Mouse (Mus musculus) hindbrain, embryonic 15.5 days (tissue): ENCODE results near the gene Hoxc5. TPM values are rescaled to one million over a fixed set of nuclear protein-coding genes. Genes with fewer than 3 reads are reported as not detected.

Experiments
- ATAC-seq: fragments of 200-750 bp; cut with Nextera tagmentation; 2 replicates; pipeline ENCODE4 v1.8.0; 2017; ENCODE audit warnings: low read depth, moderate number of reproducible peaks, moderate TSS enrichment; ENCODE audit not compliant: low FRiP score
- H3K27ac ChIP-seq: fragments of 300-500 bp; sonication (generic); replicated peaks from 2 replicates; pipeline ENCODE4 v1.5.1; 2015; ENCODE audit warnings: mild to moderate bottlenecking, inconsistent platforms
- H3K27me3 ChIP-seq: fragments of 300-500 bp; sonication (generic); 2 replicates; pipeline ENCODE4 v1.6.1; 2015; ENCODE audit warnings: control low read depth, inconsistent platforms
- H3K36me3 ChIP-seq: fragments of 300-500 bp; sonication (generic); 2 replicates; pipeline ENCODE4 v1.6.1; 2015; ENCODE audit warnings: control low read depth, inconsistent platforms
- H3K4me1 ChIP-seq: fragments of 300-500 bp; sonication (generic); replicated peaks from 2 replicates; pipeline ENCODE4 v1.6.1; 2015; ENCODE audit warnings: control low read depth, inconsistent platforms
- H3K4me2 ChIP-seq: fragments of 300-500 bp; sonication (generic); 2 replicates; pipeline ENCODE4 v1.6.1; 2015; ENCODE audit warnings: moderate library complexity, mild to moderate bottlenecking, inconsistent platforms
- H3K4me3 ChIP-seq: fragments of 300-500 bp; sonication (generic); 2 replicates; pipeline ENCODE4 v1.5.1; 2015; ENCODE audit warnings: mild to moderate bottlenecking, inconsistent platforms
- H3K9ac ChIP-seq: fragments of 300-500 bp; sonication (generic); 2 replicates; pipeline ENCODE4 v1.6.1; 2015; ENCODE audit warnings: inconsistent platforms
- H3K9me3 ChIP-seq: fragments of 300-500 bp; sonication (generic); 2 replicates; pipeline ENCODE4 v1.6.1; 2016; ENCODE audit warnings: control low read depth, inconsistent platforms
- WGBS: fragments of 180-500 bp; shearing (Covaris S2); methylation state at CpG from one replicate; pipeline ENCODE4 v1.1.7; 2015; 5-methylcytosine and 5-hydroxymethylcytosine counted together
- polyA plus RNA-seq: library from polyadenylated mRNA; unstranded; fragments of >200 nt; fragmentation: Nextera tagmentation; extraction: Ambion mirVana; gene quantifications from 2 replicates; pipeline ENCODE4 v1.2.1, GENCODE M21; 2015

The Hoxc5 gene
- polyA plus RNA-seq, 1 experiment from 2014 or later, result 22.0 TPM

- Histone ChIP-seq H3K9ac (no peak overlapping the region), H3K9me3 (no peaks in the 10 kb centered on the region), H3K4me3 (no peak overlapping the region), H3K36me3 (no peaks in the 10 kb centered on the region), H3K4me2 (no peak overlapping the region), H3K27me3 (peaks cover 96% of the 10 kb centered on the region), H3K4me1 (no peaks in the 10 kb centered on the region), H3K27ac (no peak overlapping the region)
- ATAC-seq, result no peak
- WGBS, result 1% methylated on average over 12 of the region's 12 CpGs
Observed at GRCm38 (mm10) chr15:102934438-102934837, 32.8 kb upstream of the Hoxc5 start.

GRCm38 (mm10) chr15:102934897-102935296 is 32.3 kb upstream of the Hoxc5 start:
- Histone ChIP-seq H3K4me2 (no peak overlapping the region), H3K27ac (no peak overlapping the region), H3K27me3 (peaks cover 96% of the 10 kb centered on the region), H3K36me3 (no peaks in the 10 kb centered on the region), H3K4me3 (no peak overlapping the region), H3K9me3 (no peaks in the 10 kb centered on the region), H3K4me1 (no peaks in the 10 kb centered on the region), H3K9ac (no peak overlapping the region)
- no peak for ATAC-seq
- under 1% methylated on average over 26 of the region's 27 CpGs for WGBS

- Histone ChIP-seq H3K4me3 (no peak within 1 kb of the TSS), H3K27me3 (peaks cover 96% of the 10 kb centered on the region), H3K4me2 (no peak within 1 kb of the TSS), H3K9ac (no peak within 1 kb of the TSS), H3K9me3 (no peaks in the 10 kb centered on the region), H3K36me3 (no peaks in the 10 kb centered on the region), H3K27ac (no peak within 1 kb of the TSS), H3K4me1 (no peaks in the 10 kb centered on the region)
- WGBS, result 2% methylated on average over 31 of the region's 31 CpGs
- ATAC-seq, result no peak
Observed at GRCm38 (mm10) chr15:102936279-102936972, 30.8 kb upstream of the Hoxc5 start, which contains the start of gene Hoxc12. Gene Hoxc12 (plus strand): TSS chr15:102936757.

GRCm38 (mm10) chr15:102937036-102937666 is 30.1 kb upstream of the Hoxc5 start:
- ATAC-seq, result no peak
- Histone ChIP-seq H3K4me1 (no peaks in the 10 kb centered on the region), H3K9ac (no peak overlapping the region), H3K36me3 (no peaks in the 10 kb centered on the region), H3K27ac (no peak overlapping the region), H3K4me2 (no peak overlapping the region), H3K27me3 (peaks cover 96% of the 10 kb centered on the region), H3K4me3 (no peak overlapping the region), H3K9me3 (no peaks in the 10 kb centered on the region)
- under 1% methylated on average over 47 of the region's 50 CpGs for WGBS

GRCm38 (mm10) chr15:102939256-102940155 is 27.7 kb upstream of the Hoxc5 start:
- no peak for ATAC-seq
- Histone ChIP-seq H3K4me3 (no peak overlapping the region), H3K9me3 (no peaks in the 10 kb centered on the region), H3K27ac (no peak overlapping the region), H3K4me1 (no peaks in the 10 kb centered on the region), H3K27me3 (peaks cover 95% of the 10 kb centered on the region), H3K9ac (no peak overlapping the region), H3K4me2 (no peak overlapping the region), H3K36me3 (no peaks in the 10 kb centered on the region)
- WGBS, result 2% methylated on average over 34 of the region's 34 CpGs

- H3K9ac ChIP-seq, result no peak overlapping the region
- no peaks in the 10 kb centered on the region for H3K4me1 ChIP-seq
- H3K9me3 ChIP-seq, result no peaks in the 10 kb centered on the region
- H3K27me3 ChIP-seq, result peaks cover 96% of the 10 kb centered on the region
- H3K4me3 ChIP-seq, result no peak overlapping the region
- no peak for ATAC-seq
- under 1% methylated on average over 50 of the region's 53 CpGs for WGBS
- H3K4me2 ChIP-seq, result peak overlapping the region; percentile 22; the same call in 1 of the 2 replicates
- no peaks in the 10 kb centered on the region for H3K36me3 ChIP-seq
- H3K27ac ChIP-seq, result no peak overlapping the region
Observed at GRCm38 (mm10) chr15:102942739-102943467, 24.3 kb upstream of the Hoxc5 start.

GRCm38 (mm10) chr15:102943468-102943813 is 23.8 kb upstream of the Hoxc5 start:
- no peak overlapping the region for H3K4me2 ChIP-seq
- WGBS, result 6% methylated on average over 5 of the region's 5 CpGs
- no peak overlapping the region for H3K9ac ChIP-seq
- ATAC-seq, result no peak
- H3K27ac ChIP-seq, result no peak overlapping the region
- H3K4me3 ChIP-seq, result no peak overlapping the region
- H3K27me3 ChIP-seq, result peaks cover 96% of the 10 kb centered on the region
- no peaks in the 10 kb centered on the region for H3K36me3 ChIP-seq
- no peaks in the 10 kb centered on the region for H3K4me1 ChIP-seq
- no peaks in the 10 kb centered on the region for H3K9me3 ChIP-seq

GRCm38 (mm10) chr15:102945185-102946077 is 21.8 kb upstream of the Hoxc5 start:
- no peaks in the 10 kb centered on the region for H3K36me3 ChIP-seq
- peaks cover 95% of the 10 kb centered on the region for H3K27me3 ChIP-seq
- no peak overlapping the region for H3K4me2 ChIP-seq
- no peak for ATAC-seq
- no peak overlapping the region for H3K4me3 ChIP-seq
- no peaks in the 10 kb centered on the region for H3K9me3 ChIP-seq
- no peak overlapping the region for H3K27ac ChIP-seq
- H3K9ac ChIP-seq, result no peak overlapping the region
- H3K4me1 ChIP-seq, result no peaks in the 10 kb centered on the region
- 8% methylated on average over 22 of the region's 22 CpGs for WGBS

GRCm38 (mm10) chr15:102947276-102947675 is 20.0 kb upstream of the Hoxc5 start:
- 6% methylated on average over 9 of the region's 9 CpGs for WGBS
- H3K36me3 ChIP-seq, result no peaks in the 10 kb centered on the region
- H3K4me2 ChIP-seq, result no peak overlapping the region
- no peak overlapping the region for H3K4me3 ChIP-seq
- ATAC-seq, result no peak
- no peaks in the 10 kb centered on the region for H3K9me3 ChIP-seq
- no peak overlapping the region for H3K27ac ChIP-seq
- H3K4me1 ChIP-seq, result no peaks in the 10 kb centered on the region
- H3K9ac ChIP-seq, result no peak overlapping the region
- H3K27me3 ChIP-seq, result peaks cover 95% of the 10 kb centered on the region

GRCm38 (mm10) chr15:102948842-102949241 is 18.4 kb upstream of the Hoxc5 start:
- Histone ChIP-seq H3K27ac (no peak overlapping the region), H3K4me2 (no peak overlapping the region), H3K4me1 (no peaks in the 10 kb centered on the region), H3K36me3 (no peaks in the 10 kb centered on the region), H3K9ac (no peak overlapping the region), H3K27me3 (peaks cover 96% of the 10 kb centered on the region), H3K4me3 (no peak overlapping the region), H3K9me3 (no peaks in the 10 kb centered on the region)
- WGBS, result 17% methylated on average over 2 of the region's 2 CpGs
- ATAC-seq, result no peak

GRCm38 (mm10) chr15:102949696-102950095 is 17.5 kb upstream of the Hoxc5 start:
- no peak overlapping the region for H3K27ac ChIP-seq
- no peak overlapping the region for H3K4me3 ChIP-seq
- H3K9ac ChIP-seq, result no peak overlapping the region
- WGBS, result 3% methylated on average over 20 of the region's 20 CpGs
- ATAC-seq, result no peak
- H3K36me3 ChIP-seq, result no peaks in the 10 kb centered on the region
- H3K4me2 ChIP-seq, result no peak overlapping the region
- H3K27me3 ChIP-seq, result peaks cover 95% of the 10 kb centered on the region
- H3K9me3 ChIP-seq, result no peaks in the 10 kb centered on the region
- no peaks in the 10 kb centered on the region for H3K4me1 ChIP-seq
